In genomic region chr5:99630087-99630486, GRCm38 (mm10) we compare ENCODE assay signal across 9 mouse cellular contexts.
DNase-seq lines count a peak whose midpoint lies in the region; ATAC-seq and TF ChIP-seq lines count a peak whose summit lies in the region.
"Had no signal": no experiment of that assay in that cellular context is flagged by ENCODE, and none has a peak within 500 bp of the region (broad histone marks: within the 10 kb centered on the region; RNA-seq: fewer than 3 reads in every experiment).

No protein-coding gene starts in this region.

- no peaks in the 10 kb centered on the region for H3K36me3 ChIP-seq in midbrain, postnatal 0 days (ENCODE audit: insufficient read depth, low read length)
- no peaks in the 10 kb centered on the region for H3K36me3 ChIP-seq in midbrain, embryonic 16.5 days (ENCODE audit: control insufficient read depth, insufficient read depth, low read length)
- H3K36me3 ChIP-seq: limb, embryonic 12.5 days had no signal

- no peak overlapping the region for H3K27ac ChIP-seq in midbrain, postnatal 0 days (ENCODE audit: low read depth, low read length)
- H3K27ac ChIP-seq in midbrain, embryonic 16.5 days (ENCODE audit: low read length), result no peak overlapping the region
- H3K27ac ChIP-seq: limb, embryonic 12.5 days had no signal

- no peak for ATAC-seq in cerebellum, adult (ENCODE audit: insufficient number of reproducible peaks, low FRiP score, low TSS enrichment)
- ATAC-seq in midbrain, postnatal 0 days (ENCODE audit: low FRiP score), result no peak
- no peak for ATAC-seq in midbrain, embryonic 16.5 days
- peak; percentile 76 for ATAC-seq in common myeloid progenitor, adult 5-6 weeks (replicated peaks; ENCODE audit: low read depth, poor library complexity, severe bottlenecking)
- ATAC-seq in megakaryocyte-erythroid progenitor cell, adult 5-6 weeks (replicated peaks; ENCODE audit: low FRiP score, low TSS enrichment, poor library complexity, severe bottlenecking), result peak; percentile 62
- no peak for ATAC-seq in erythroid progenitor cell, adult 5-6 weeks (replicated peaks; ENCODE audit: low FRiP score, poor library complexity, severe bottlenecking)

- H3K9me3 ChIP-seq in midbrain, postnatal 0 days (ENCODE audit: low read length), result no peaks in the 10 kb centered on the region
- no peaks in the 10 kb centered on the region for H3K9me3 ChIP-seq in midbrain, embryonic 16.5 days (replicated peaks; ENCODE audit: control insufficient read depth, low read length, poor library complexity, severe bottlenecking)
- H3K9me3 ChIP-seq: limb, embryonic 12.5 days had no signal

- H3K4me1 ChIP-seq in midbrain, postnatal 0 days (ENCODE audit: insufficient read depth, low read length), result peaks cover 4% of the 10 kb centered on the region; the same call in 1 of the 2 replicates
- H3K4me1 ChIP-seq in midbrain, embryonic 16.5 days (ENCODE audit: control insufficient read depth, insufficient read depth, low read length), result peaks cover 5% of the 10 kb centered on the region; the same call in 1 of the 2 replicates

- no peak overlapping the region for H3K4me2 ChIP-seq in midbrain, postnatal 0 days (ENCODE audit: low read depth, low read length, poor library complexity, severe bottlenecking)
- H3K4me2 ChIP-seq in midbrain, embryonic 16.5 days (ENCODE audit: low read length), result no peak overlapping the region
- H3K4me2 ChIP-seq: limb, embryonic 12.5 days had no signal

- DNase-seq in cerebellum, adult 18-20 months, result peak; percentile 38 to 53
- no peak for DNase-seq in midbrain, postnatal 0 days (ENCODE audit: low spot score)
- no peak for DNase-seq in right cerebral cortex, postnatal 10 days (ENCODE audit: low spot score in 2 of 2)

- no peak overlapping the region for H3K9ac ChIP-seq in midbrain, postnatal 0 days (replicated peaks; ENCODE audit: low read length, poor library complexity, severe bottlenecking)
- no peak overlapping the region for H3K9ac ChIP-seq in midbrain, embryonic 16.5 days (ENCODE audit: low read depth, low read length)
- H3K9ac ChIP-seq: limb, embryonic 12.5 days had no signal

- no peaks in the 10 kb centered on the region for H3K27me3 ChIP-seq in midbrain, postnatal 0 days (ENCODE audit: insufficient read depth, low read length)
- H3K27me3 ChIP-seq in midbrain, embryonic 16.5 days (ENCODE audit: control insufficient read depth, insufficient read depth, low read depth, low read length), result no peaks in the 10 kb centered on the region
- H3K27me3 ChIP-seq: limb, embryonic 12.5 days had no signal

- H3K4me3 ChIP-seq in midbrain, postnatal 0 days (ENCODE audit: low read depth, low read length), result no peak overlapping the region
- H3K4me3 ChIP-seq in midbrain, embryonic 16.5 days (ENCODE audit: low read depth, low read length), result no peak overlapping the region
- H3K4me3 ChIP-seq: limb, embryonic 12.5 days had no signal

- 75% methylated on average over 7 of the region's 7 CpGs for WGBS in midbrain, postnatal 0 days
- WGBS in midbrain, embryonic 16.5 days, result 74% methylated on average over 7 of the region's 7 CpGs

- peak; percentile 64 for TF ChIP-seq CTCF in midbrain, postnatal 0 days (IDR thresholded peaks at IDR 0.05)

Comparison
In these comparisons a context has a peak if more than half of its experiments do, and no peak if none do; other contexts are left out.
1. DNase-seq: peak in cerebellum, adult 18-20 months (2 of 2); none in midbrain, postnatal 0 days (single experiment) and right cerebral cortex, postnatal 10 days (0 of 2).
2. ATAC-seq: peak in common myeloid progenitor, adult 5-6 weeks (single experiment) and megakaryocyte-erythroid progenitor cell, adult 5-6 weeks (single experiment); none in cerebellum, adult (single experiment), midbrain, postnatal 0 days (single experiment), midbrain, embryonic 16.5 days (single experiment) and erythroid progenitor cell, adult 5-6 weeks (single experiment).